Mouse (Mus musculus) kidney, adult 8-10 months (tissue): Measurements from ENCODE around the gene Cd300a.
A peak's percentile ranks its signal among the peaks of the same experiment; 100 is the strongest.
"Not testable (repeated sequence)": the region's sequence is repeated elsewhere in the genome, so short reads cannot be mapped to it uniquely, and the experiment has no call there.

ENCODE experiments used
- DNase-seq, 2 experiments: peaks; one replicate each; pipeline ENCODE4 v3.0.0; 2022

Cd300a gene

GRCm38 (mm10) chr11:114909538-114909937 is 19.7 kb downstream of the Cd300a start:
- DNase-seq, result not testable (repeated sequence)

GRCm38 (mm10) chr11:114912847-114913246 is 23.0 kb downstream of the Cd300a start:
- DNase-seq, result peak; percentile 45 to 79

GRCm38 (mm10) chr11:114914978-114915377 is 25.1 kb downstream of the Cd300a start:
- DNase-seq, result no peak

DNA sequence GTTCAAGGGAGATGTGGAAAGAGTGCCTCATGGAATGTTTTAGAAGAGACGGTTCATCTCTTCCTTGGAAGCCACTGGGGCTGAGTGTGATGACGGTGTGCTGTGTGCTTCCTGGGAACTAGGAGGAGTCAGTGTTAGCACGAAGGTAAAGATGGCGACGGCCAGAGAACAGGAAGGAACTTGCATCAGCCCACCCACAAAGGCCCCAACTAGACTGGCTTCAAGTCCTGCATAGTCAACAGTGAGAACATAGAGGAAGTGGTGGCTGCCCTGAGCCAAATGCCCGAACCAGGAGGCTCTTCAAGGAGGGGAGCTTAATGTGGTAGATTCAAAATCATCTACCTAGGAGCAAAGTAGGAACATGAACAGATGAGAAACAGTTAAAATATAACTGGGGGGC is 27.3 kb downstream of the Cd300a start:
- no peak for DNase-seq

GRCm38 (mm10) chr11:114922439-114922838 is 32.6 kb downstream of the Cd300a start:
- no peak for DNase-seq

DNA sequence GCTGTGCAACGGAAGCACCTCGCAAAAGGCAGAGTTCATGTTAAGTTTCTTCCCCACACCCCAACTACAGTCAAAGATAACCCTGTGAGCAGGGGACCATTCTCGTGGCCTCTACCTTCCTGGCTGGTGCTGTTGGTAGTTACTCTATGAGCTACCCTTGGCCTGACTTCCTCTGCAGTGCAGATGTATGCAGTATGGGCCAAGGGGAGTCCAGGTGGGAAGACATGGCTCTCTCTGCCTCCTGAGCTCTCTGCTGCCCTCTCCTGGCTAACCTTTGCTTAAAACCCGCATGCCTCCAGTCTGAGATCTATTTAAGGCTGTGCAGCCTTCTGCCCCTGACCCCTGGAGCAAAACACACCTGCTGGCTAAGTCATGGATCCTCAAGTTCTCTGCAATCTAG is 34.1 kb downstream of the Cd300a start:
- peak in 1 of 2 experiments; percentile 39 for DNase-seq

DNA sequence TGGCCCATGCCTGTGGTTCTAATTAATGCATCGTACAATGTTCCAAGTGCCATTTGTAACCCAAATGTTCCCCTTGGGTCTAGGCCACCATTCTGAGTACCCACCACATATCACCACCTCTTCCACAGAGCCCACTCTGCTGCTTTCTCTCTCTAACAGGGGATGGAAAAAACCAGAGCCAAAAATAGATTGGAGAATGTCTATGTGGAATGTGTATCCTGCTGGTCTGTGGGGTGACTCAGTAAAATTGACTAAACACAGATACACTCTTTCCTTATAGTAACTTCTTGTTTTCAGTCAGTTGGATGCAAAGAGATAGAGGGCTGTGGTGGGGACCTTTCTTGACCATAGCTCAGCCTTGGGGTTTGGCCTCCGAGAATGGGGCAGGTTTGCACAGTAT is 39.7 kb downstream of the Cd300a start:
- DNase-seq, result no peak

GRCm38 (mm10) chr11:114931041-114931440 is 41.2 kb downstream of the Cd300a start:
- no peak for DNase-seq

DNA sequence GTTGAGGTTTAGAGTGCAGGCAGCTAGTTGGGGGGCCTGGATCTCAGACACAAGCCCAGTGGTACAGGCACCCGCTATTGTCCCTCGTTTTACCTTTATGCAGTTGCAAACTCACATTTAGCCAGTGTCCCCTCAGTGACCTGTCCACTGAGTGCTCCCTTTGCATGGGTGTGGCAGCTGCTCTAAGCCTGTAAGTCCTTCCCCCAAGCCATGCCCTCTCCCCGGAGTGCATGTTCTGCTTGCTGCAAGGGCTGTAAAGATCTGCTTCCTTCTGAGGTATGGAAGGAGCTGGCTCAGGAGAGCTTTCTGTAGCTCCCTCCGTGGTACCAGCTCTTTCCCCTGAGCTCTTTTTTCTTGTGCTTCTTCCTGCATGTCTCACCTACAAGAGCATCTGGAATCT is 43.8 kb downstream of the Cd300a start:
- DNase-seq, result no peak

GRCm38 (mm10) chr11:114934144-114934543 is 44.3 kb downstream of the Cd300a start, which contains the start of gene Cd300lb:
Gene Cd300lb (minus strand): TSS chr11:114934386.
- no peak for DNase-seq
